Comparison of ENCODE assay signal across 9 mouse cellular contexts in genomic region chr16:4939412-4939811, GRCm38 (mm10). TPM values are rescaled to one million over a fixed set of nuclear protein-coding genes. Genes with fewer than 3 reads are reported as not detected.
DNase-seq lines count a peak whose midpoint lies in the region; ATAC-seq and TF ChIP-seq lines count a peak whose summit lies in the region.
"Had no signal": no experiment of that assay in that cellular context is flagged by ENCODE, and none has a peak within 500 bp of the region (broad histone marks: within the 10 kb centered on the region; RNA-seq: fewer than 3 reads in every experiment).

No protein-coding gene starts in this region.

- intact Hi-C loops in heart, postnatal 14 days (cut with DNase I) = no loop called here
- intact Hi-C loops in left cerebral cortex, postnatal 14 days (cut with DNase I) = no loop called here

- no peak for TF ChIP-seq EP300 in CH12.LX (IDR thresholded peaks at IDR 0.05; ENCODE audit: low read length)

- H3K9me3 ChIP-seq in CH12.LX (replicated peaks; ENCODE audit: low read length) = no peaks in the 10 kb centered on the region
- no peaks in the 10 kb centered on the region for H3K9me3 ChIP-seq in embryonic facial prominence, embryonic 10.5 days

- DNase-seq in gastrocnemius, adult 18-20 months (ENCODE audit: low spot score) = peak; percentile 24
- no peak for DNase-seq in gastrocnemius, postnatal 25 days
- DNase-seq in CH12.LX (ENCODE audit: extremely low read depth) = peak; percentile 30
- peak; percentile 57 for DNase-seq in embryonic facial prominence, embryonic 10.5 days (ENCODE audit: low spot score)
- DNase-seq in heart, postnatal 14 days = peak; percentile 22 to 46
- DNase-seq in left cerebral cortex, postnatal 14 days (ENCODE audit: low spot score in 2 of 2) = peak; percentile 47 to 54
- peak; percentile 41 for DNase-seq in testis, postnatal 14 days (ENCODE audit: low spot score)

- H3K4me2 ChIP-seq in CH12.LX (ENCODE audit: insufficient read depth, low read depth, poor library complexity, severe bottlenecking) = peak overlapping the region; percentile 60

- dilution Hi-C loops in CH12.LX (cut with MboI; ENCODE audit: extremely low pct_ligation_motif_present, extremely low pct_unique_long_range_greater_than_20kb, low sequenced_read_pairs) = no loop called here

- TF ChIP-seq RAD21 in CH12.LX (IDR thresholded peaks at IDR 0.05; ENCODE audit: low read depth, low read length) = no peak

- no peak for TF ChIP-seq CTCF in CH12.LX (conservative IDR thresholded peaks at IDR 0.05 in 1 of 2, IDR thresholded peaks at IDR 0.05 in 1 of 2; ENCODE audit: low read depth in 2 of 2, low read length in 2 of 2)

- H3K79me2 ChIP-seq in CH12.LX (replicated peaks; ENCODE audit: control insufficient read depth, extremely low read depth, insufficient read depth, poor library complexity, severe bottlenecking) = peaks cover 13% of the 10 kb centered on the region

- peak overlapping the region; percentile 43 for H3K27ac ChIP-seq in CH12.LX (ENCODE audit: insufficient read depth, low read depth)
- H3K27ac ChIP-seq in embryonic facial prominence, embryonic 10.5 days (replicated peaks) = peak overlapping the region; percentile 88

- peak overlapping the region; percentile 74 to 98 (median 87) for H3K4me3 ChIP-seq in CH12.LX (replicated peaks in 1 of 3; ENCODE audit: low read depth in 2 of 3, low read length in 2 of 3, poor library complexity in 1 of 3)
- peak overlapping the region; percentile 83 for H3K4me3 ChIP-seq in embryonic facial prominence, embryonic 10.5 days

- peaks cover 60 to 81% of the 10 kb centered on the region in 2 experiments for H3K36me3 ChIP-seq in CH12.LX (replicated peaks in 1 of 2; ENCODE audit: control insufficient read depth in 1 of 2, insufficient read depth in 1 of 2, low read length in 1 of 2)
- peaks cover 83% of the 10 kb centered on the region for H3K36me3 ChIP-seq in embryonic facial prominence, embryonic 10.5 days (replicated peaks)

- peak overlapping the region; percentile 80 for H3K9ac ChIP-seq in CH12.LX (ENCODE audit: insufficient read depth, low read depth)

- H3K27me3 ChIP-seq in CH12.LX (replicated peaks) = no peaks in the 10 kb centered on the region
- H3K27me3 ChIP-seq in embryonic facial prominence, embryonic 10.5 days (replicated peaks; ENCODE audit: low read depth, poor library complexity, severe bottlenecking) = no peaks in the 10 kb centered on the region

- peak; percentile 53 for ATAC-seq in megakaryocyte progenitor cell, adult 5-6 weeks (replicated peaks; ENCODE audit: poor library complexity)

- H3K4me1 ChIP-seq in CH12.LX (ENCODE audit: control insufficient read depth in 1 of 2, insufficient read depth in 2 of 2) = peaks cover 8 to 23% of the 10 kb centered on the region in 2 experiments
- H3K4me1 ChIP-seq in embryonic facial prominence, embryonic 10.5 days = peaks cover 19% of the 10 kb centered on the region

- 2% methylated on average over 16 of the region's 16 CpGs for WGBS in embryonic facial prominence, embryonic 10.5 days

- TF ChIP-seq POLR2A in CH12.LX (IDR thresholded peaks at IDR 0.05; ENCODE audit: low read depth, low read length) = no peak

- in situ Hi-C loops in CH12.LX (cut with MboI; ENCODE audit: low pct_ligation_motif_present, low pct_unique_long_range_greater_than_20kb, low sequenced_read_pairs) = no loop called here

TF ChIP-seq in CH12.LX, 34 proteins besides CTCF, POLR2A, EP300 and RAD21:
- TF ChIP-seq BHLHE40 (IDR thresholded peaks at IDR 0.05; ENCODE audit: low read depth, low read length) (peak; percentile 65), USF1 (IDR thresholded peaks at IDR 0.05; ENCODE audit: low read depth, low read length) (no peak)

RNA-seq across cellular contexts. Expression of gene Nudt16l1, which starts 0.9 kb away (rescaled TPM):
- total RNA-seq in gastrocnemius, adult 18-20 months (2021) = 10 to 100 TPM; 10.1 to 12.5 TPM
- total RNA-seq in gastrocnemius, postnatal 25 days (2021) = 10 to 100 TPM; 11.2 to 18.2 TPM
- total RNA-seq in CH12.LX (2012; rRNA removed) (65.7 and 66.1 TPM in 2 replicates), CH12.LX (2014; rRNA removed) (32.8 and 36.3 TPM in 2 replicates)
- 94.9 and 101 TPM in 2 replicates for polyA plus RNA-seq in CH12.LX (2012; ENCODE audit: insufficient read length, low read depth)
- 139 and 151 TPM in 2 replicates for polyA plus RNA-seq in embryonic facial prominence, embryonic 10.5 days (2016; fragmentation: Nextera tagmentation; extraction: Ambion mirVana)
- total RNA-seq in heart, postnatal 14 days (2021) = 10 to 100 TPM; 31.4 to 32.3 TPM
- total RNA-seq in left cerebral cortex, postnatal 14 days (2021) = 10 to 100 TPM; 66.7 to 70.3 TPM
- 25.2 and 30.1 TPM in 2 replicates for total RNA-seq in megakaryocyte progenitor cell, adult 5-6 weeks (2015)
- total RNA-seq in megakaryocyte progenitor cell, adult 5-6 weeks (2017) = 18.9 and 19.3 TPM in 2 replicates

RNA-seq across cellular contexts. Expression of gene Anks3, which starts 24.6 kb away (rescaled TPM):
- 10 to 100 TPM in 1 of 2 experiments, 1 to 10 TPM in 1; 9.2 to 10.7 TPM for total RNA-seq in gastrocnemius, adult 18-20 months (2021)
- total RNA-seq in gastrocnemius, postnatal 25 days (2021) = 10 to 100 TPM; 11.1 to 12.0 TPM
- total RNA-seq in CH12.LX (2012; rRNA removed) = 24.4 and 34.0 TPM in 2 replicates
- 17.0 and 17.4 TPM in 2 replicates for total RNA-seq in CH12.LX (2014; rRNA removed)
- polyA plus RNA-seq in CH12.LX (2012; ENCODE audit: insufficient read length, low read depth) = 33.5 and 34.9 TPM in 2 replicates
- polyA plus RNA-seq in embryonic facial prominence, embryonic 10.5 days (2016; fragmentation: Nextera tagmentation; extraction: Ambion mirVana) = 45.3 and 45.8 TPM in 2 replicates
- total RNA-seq in heart, postnatal 14 days (2021) = 10 to 100 TPM; 15.3 to 16.3 TPM
- 10 to 100 TPM; 50.1 TPM for total RNA-seq in left cerebral cortex, postnatal 14 days (2021)
- total RNA-seq in megakaryocyte progenitor cell, adult 5-6 weeks (2015) = 16.2 and 18.5 TPM in 2 replicates
- 18.2 and 24.9 TPM in 2 replicates for total RNA-seq in megakaryocyte progenitor cell, adult 5-6 weeks (2017)

RNA-seq across cellular contexts. Expression of gene Mgrn1, which starts 53.4 kb away (rescaled TPM):
- total RNA-seq in gastrocnemius, adult 18-20 months (2021) = 10 to 100 TPM; 54.2 to 62.4 TPM
- 10 to 100 TPM; 51.5 to 55.2 TPM for total RNA-seq in gastrocnemius, postnatal 25 days (2021)
- total RNA-seq in CH12.LX (2012; rRNA removed) = 14.1 and 16.9 TPM in 2 replicates
- 9.0 and 11.7 TPM in 2 replicates for total RNA-seq in CH12.LX (2014; rRNA removed)
- polyA plus RNA-seq in CH12.LX (2012; ENCODE audit: insufficient read length, low read depth) = 12.9 and 15.5 TPM in 2 replicates
- 64.9 and 72.0 TPM in 2 replicates for polyA plus RNA-seq in embryonic facial prominence, embryonic 10.5 days (2016; fragmentation: Nextera tagmentation; extraction: Ambion mirVana)
- 100 to 1,000 TPM; 151 to 161 TPM for total RNA-seq in heart, postnatal 14 days (2021)
- total RNA-seq in left cerebral cortex, postnatal 14 days (2021) = 100 to 1,000 TPM; 198 to 203 TPM
- 20.5 and 23.2 TPM in 2 replicates for total RNA-seq in megakaryocyte progenitor cell, adult 5-6 weeks (2015)
- 12.6 and 18.2 TPM in 2 replicates for total RNA-seq in megakaryocyte progenitor cell, adult 5-6 weeks (2017)

RNA-seq across cellular contexts. Expression of gene Sept12, which starts 58.2 kb away (rescaled TPM):
- not detected for total RNA-seq in gastrocnemius, adult 18-20 months (2021)
- not detected for total RNA-seq in gastrocnemius, postnatal 25 days (2021)
- not detected in 2 replicates for total RNA-seq in CH12.LX (2012; rRNA removed)
- total RNA-seq in CH12.LX (2014; rRNA removed) = 0.13 TPM in 1 of 2 replicates, not detected in the other
- not detected in 2 replicates for polyA plus RNA-seq in CH12.LX (2012; ENCODE audit: insufficient read length, low read depth)
- polyA plus RNA-seq in embryonic facial prominence, embryonic 10.5 days (2016; fragmentation: Nextera tagmentation; extraction: Ambion mirVana) = not detected in 2 replicates
- not detected for total RNA-seq in heart, postnatal 14 days (2021)
- not detected for total RNA-seq in left cerebral cortex, postnatal 14 days (2021)
- total RNA-seq in megakaryocyte progenitor cell, adult 5-6 weeks (2015) = not detected in 2 replicates
- total RNA-seq in megakaryocyte progenitor cell, adult 5-6 weeks (2017) = not detected in 2 replicates
- total RNA-seq: layer of hippocampus, postnatal 14 days had no signal

RNA-seq across cellular contexts. Expression of gene Ubald1, which starts 59.3 kb away (rescaled TPM):
- total RNA-seq in gastrocnemius, adult 18-20 months (2021) = 10 to 100 TPM; 35.4 to 37.6 TPM
- 10 to 100 TPM; 26.1 to 27.0 TPM for total RNA-seq in gastrocnemius, postnatal 25 days (2021)
- 11.6 and 12.9 TPM in 2 replicates for total RNA-seq in CH12.LX (2012; rRNA removed)
- 7.2 and 9.6 TPM in 2 replicates for total RNA-seq in CH12.LX (2014; rRNA removed)
- 48.7 and 53.7 TPM in 2 replicates for polyA plus RNA-seq in CH12.LX (2012; ENCODE audit: insufficient read length, low read depth)
- polyA plus RNA-seq in embryonic facial prominence, embryonic 10.5 days (2016; fragmentation: Nextera tagmentation; extraction: Ambion mirVana) = 44.0 and 46.2 TPM in 2 replicates
- 10 to 100 TPM; 21.3 to 23.1 TPM for total RNA-seq in heart, postnatal 14 days (2021)
- 10 to 100 TPM; 81.6 to 86.7 TPM for total RNA-seq in left cerebral cortex, postnatal 14 days (2021)
- 36.5 and 38.4 TPM in 2 replicates for total RNA-seq in megakaryocyte progenitor cell, adult 5-6 weeks (2015)
- total RNA-seq in megakaryocyte progenitor cell, adult 5-6 weeks (2017) = 16.3 and 16.5 TPM in 2 replicates
